Mouse (Mus musculus) liver, adult 10 weeks (tissue): Measurements from ENCODE around the gene Akap17b. TPM values are rescaled to one million over a fixed set of nuclear protein-coding genes. Genes with fewer than 3 reads are reported as not detected.

ENCODE experiments used
- polyA plus RNA-seq: library from polyadenylated mRNA; stranded (reverse); fragments of 350-450 nt; fragmentation: Illumina TruSeq; extraction: RNeasy Lipid Tissue Mini Kit (QIAGEN cat#74804); gene quantifications from one replicate; pipeline ENCODE4 v1.2.3, GENCODE M21; 2014; ENCODE audit warnings: low read depth, low replicate concordance

The Akap17b gene
- polyA plus RNA-seq: 4.6 TPM

DNA sequence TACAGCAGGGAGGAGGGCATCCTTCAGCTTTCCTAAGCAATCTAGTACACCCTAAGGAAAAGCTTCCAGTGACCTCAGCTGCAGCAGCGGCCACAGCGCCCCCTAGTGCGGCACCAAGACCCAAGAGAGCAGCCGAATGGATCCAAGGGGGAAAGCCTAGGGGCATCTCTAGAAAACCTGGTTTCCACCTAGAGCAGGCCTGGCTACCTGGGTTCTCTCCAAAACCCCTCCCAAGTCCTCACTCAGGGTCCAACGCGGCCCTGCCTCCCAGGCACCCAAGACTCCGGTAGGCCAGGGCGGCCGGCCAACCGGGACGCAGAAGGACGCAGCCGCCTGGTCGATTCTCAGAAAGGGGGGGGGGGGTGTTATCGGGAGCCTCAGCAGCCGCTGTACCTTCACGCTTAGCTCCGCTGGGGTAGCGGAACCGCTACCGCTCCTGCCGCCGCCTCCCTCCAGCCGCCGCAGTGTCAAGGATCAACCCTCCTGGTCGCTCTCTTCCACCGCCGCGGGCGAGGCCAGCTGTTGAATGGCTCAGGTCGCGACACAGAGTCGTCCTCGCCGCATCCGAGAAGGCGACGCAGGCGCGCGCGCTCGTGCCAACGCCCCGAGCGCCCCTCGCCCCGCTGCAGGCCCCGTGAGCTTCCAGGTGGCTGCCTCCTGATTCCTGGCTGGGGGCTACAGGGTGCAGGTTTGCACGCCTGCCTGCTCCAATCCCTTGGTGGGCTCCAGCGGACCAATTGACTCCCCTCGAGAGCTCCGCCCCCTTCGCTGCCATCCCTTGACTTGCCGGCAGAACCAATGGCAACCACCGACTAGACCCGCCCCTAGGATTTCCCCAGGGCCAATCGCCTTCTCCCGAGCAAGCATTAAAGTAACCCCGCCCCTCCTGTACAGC is at the start of gene Akap17b:
Akap17b (minus strand) TSS at position 739 of the 895 bp plus-strand sequence.

DNA sequence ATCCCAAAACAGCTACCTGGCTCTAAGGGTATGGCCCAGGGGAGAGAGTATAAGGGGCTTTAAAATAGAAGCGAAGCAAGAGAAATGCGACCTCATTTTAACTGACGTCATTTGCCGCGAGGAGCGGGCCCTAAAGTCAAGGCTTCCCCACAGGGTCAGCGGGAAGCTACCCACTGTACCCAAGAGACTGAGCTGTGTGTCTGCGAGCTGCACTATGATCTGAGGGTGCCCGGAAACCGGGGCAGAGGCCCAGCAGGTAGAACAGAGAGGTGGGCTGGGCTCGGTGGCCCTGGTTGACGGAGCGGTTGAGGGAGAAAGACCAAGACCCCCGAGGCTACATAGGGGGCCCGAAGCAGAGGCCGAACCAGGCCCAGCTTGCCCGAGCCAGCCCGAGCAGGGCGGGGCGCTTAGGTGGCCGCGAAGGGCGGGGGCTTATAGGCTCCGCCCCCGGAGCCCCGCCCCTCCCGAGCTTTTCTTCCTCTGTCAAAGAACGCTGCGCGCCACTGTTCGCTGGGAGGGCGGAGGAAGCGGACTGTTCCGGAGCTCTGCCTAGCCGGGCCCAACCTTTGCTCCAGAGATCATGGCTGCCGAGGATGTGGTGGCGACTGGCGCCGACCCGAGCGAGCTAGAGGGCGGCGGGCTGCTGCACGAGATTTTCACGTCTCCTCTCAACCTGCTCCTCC is 47.3 kb downstream of the Akap17b start, which contains the start of gene Pgrmc1:
Pgrmc1 (plus strand) TSS at position 500 of the 683 bp plus-strand sequence.

Other genes starting within 250 kb of the Akap17b start
- gene Gm6268, start 244.1 kb downstream of the Akap17b start, polyA plus RNA-seq: not detected
- gene Gm14569, start 153.6 kb downstream of the Akap17b start, polyA plus RNA-seq: not detected
- gene Pgrmc1, start 47.2 kb downstream of the Akap17b start, polyA plus RNA-seq: 3,620 TPM
- gene Slc25a43, start 98.3 kb upstream of the Akap17b start, polyA plus RNA-seq: not detected
- 617 TPM for gene Slc25a5, start 150.3 kb upstream of the Akap17b start, polyA plus RNA-seq
- 72.8 TPM for gene Ube2a, start 228.5 kb upstream of the Akap17b start, polyA plus RNA-seq
- 55.6 TPM for gene C330007P06Rik, start 228.7 kb upstream of the Akap17b start, polyA plus RNA-seq